Mouse (Mus musculus): ENCODE data around the gene Mettl18. TPM values are rescaled to one million over a fixed set of nuclear protein-coding genes. Genes with fewer than 3 reads are reported as not detected.

The Mettl18 gene
- 4.9 and 9.5 TPM in 2 replicates for total RNA-seq (2014; rRNA removed)
- polyA plus RNA-seq (2015; fragmentation: Nextera tagmentation; extraction: Ambion mirVana), result 6.4 and 6.8 TPM in 2 replicates

GRCm38 (mm10) chr1:163994721-163995608, at the start of gene Mettl18, which contains the start of gene BC055324:
Gene Mettl18 (plus strand): TSS chr1:163994889.
Gene BC055324 (minus strand): TSS chr1:163994796.
- 2% methylated on average over 43 of the region's 43 CpGs for WGBS
- Histone ChIP-seq H3K27ac (ENCODE audit: low read depth, low read length) (peak within 1 kb of the TSS; percentile 82), H3K4me1 (ENCODE audit: insufficient read depth) (no peaks in the 10 kb centered on the region; the same call in 1 of the 2 replicates), H3K4me3 (ENCODE audit: low read depth, low read length) (peak within 1 kb of the TSS; percentile 87), H3K36me3 (ENCODE audit: insufficient read depth) (no peaks in the 10 kb centered on the region), H3K9ac (peak within 1 kb of the TSS; percentile 65), H3K4me2 (ENCODE audit: low read depth) (peak within 1 kb of the TSS; percentile 69), H3K9me3 (ENCODE audit: low read length) (no peaks in the 10 kb centered on the region), H3K27me3 (ENCODE audit: insufficient read depth, low read length) (no peaks in the 10 kb centered on the region)
- ATAC-seq (peak; percentile 99), DNase-seq (peak; percentile 96)
- TF ChIP-seq CTCF (IDR thresholded peaks at IDR 0.05; ENCODE audit: low read depth), result peak; percentile 54

- TF ChIP-seq CTCF (IDR thresholded peaks at IDR 0.05; ENCODE audit: low read depth), result no peak
- ATAC-seq (no peak), DNase-seq (no peak)
- H3K27ac ChIP-seq (ENCODE audit: low read depth, low read length), result no peak overlapping the region
- WGBS, result 88% methylated on average over 2 of the region's 2 CpGs
- H3K9me3 ChIP-seq (ENCODE audit: low read length), result no peaks in the 10 kb centered on the region
- no peak overlapping the region for H3K4me3 ChIP-seq (ENCODE audit: low read depth, low read length)
- no peak overlapping the region for H3K4me2 ChIP-seq (ENCODE audit: low read depth)
- no peaks in the 10 kb centered on the region for H3K4me1 ChIP-seq (ENCODE audit: insufficient read depth)
- H3K27me3 ChIP-seq (ENCODE audit: insufficient read depth, low read length), result no peaks in the 10 kb centered on the region
- peaks cover 46% of the 10 kb centered on the region for H3K36me3 ChIP-seq (ENCODE audit: insufficient read depth)
- H3K9ac ChIP-seq, result no peak overlapping the region
These were observed 41.3 kb upstream of the Mettl18 start for GRCm38 (mm10) chr1:163953396-163953795.

- DNase-seq, result no peak
- ATAC-seq, result peak; percentile 64
- 75% methylated on average over 3 of the region's 3 CpGs for WGBS
These were observed 36.7 kb upstream of the Mettl18 start for GRCm38 (mm10) chr1:163958036-163958435.

GRCm38 (mm10) chr1:163964008-163964689, 30.5 kb upstream of the Mettl18 start:
- H3K4me3 ChIP-seq (ENCODE audit: low read depth, low read length), result no peak overlapping the region
- no peaks in the 10 kb centered on the region for H3K4me1 ChIP-seq (ENCODE audit: insufficient read depth)
- no peak overlapping the region for H3K4me2 ChIP-seq (ENCODE audit: low read depth)
- H3K9ac ChIP-seq, result no peak overlapping the region
- no peaks in the 10 kb centered on the region for H3K27me3 ChIP-seq (ENCODE audit: insufficient read depth, low read length)
- TF ChIP-seq CTCF (IDR thresholded peaks at IDR 0.05; ENCODE audit: low read depth), result no peak
- no peak for ATAC-seq
- 95% methylated on average over 10 of the region's 10 CpGs for WGBS
- no peaks in the 10 kb centered on the region for H3K9me3 ChIP-seq (ENCODE audit: low read length)
- peaks cover 5% of the 10 kb centered on the region; the same call in 1 of the 2 replicates for H3K36me3 ChIP-seq (ENCODE audit: insufficient read depth)
- no peak overlapping the region for H3K27ac ChIP-seq (ENCODE audit: low read depth, low read length)
- no peak for DNase-seq

More at GRCm38 (mm10) chr1:163958036-163958435, 36.7 kb upstream of the Mettl18 start:
- no peak for TF ChIP-seq CTCF (IDR thresholded peaks at IDR 0.05; ENCODE audit: low read depth)
- H3K4me3 ChIP-seq (ENCODE audit: low read depth, low read length), result no peak overlapping the region
- no peaks in the 10 kb centered on the region for H3K9me3 ChIP-seq (ENCODE audit: low read length)
- H3K27me3 ChIP-seq (ENCODE audit: insufficient read depth, low read length), result no peaks in the 10 kb centered on the region
- no peaks in the 10 kb centered on the region for H3K4me1 ChIP-seq (ENCODE audit: insufficient read depth)
- H3K9ac ChIP-seq, result no peak overlapping the region
- peaks cover 12% of the 10 kb centered on the region for H3K36me3 ChIP-seq (ENCODE audit: insufficient read depth)
- H3K27ac ChIP-seq (ENCODE audit: low read depth, low read length), result no peak overlapping the region
- no peak overlapping the region for H3K4me2 ChIP-seq (ENCODE audit: low read depth)

- no peak overlapping the region for H3K4me2 ChIP-seq (ENCODE audit: low read depth)
- H3K4me3 ChIP-seq (ENCODE audit: low read depth, low read length), result no peak overlapping the region
- no peaks in the 10 kb centered on the region for H3K27me3 ChIP-seq (ENCODE audit: insufficient read depth, low read length)
- DNase-seq (no peak), ATAC-seq (no peak)
- H3K27ac ChIP-seq (ENCODE audit: low read depth, low read length), result no peak overlapping the region
- no peak for TF ChIP-seq CTCF (IDR thresholded peaks at IDR 0.05; ENCODE audit: low read depth)
- no peaks in the 10 kb centered on the region for H3K36me3 ChIP-seq (ENCODE audit: insufficient read depth)
- H3K4me1 ChIP-seq (ENCODE audit: insufficient read depth), result no peaks in the 10 kb centered on the region
- H3K9me3 ChIP-seq (ENCODE audit: low read length), result no peaks in the 10 kb centered on the region
- no peak overlapping the region for H3K9ac ChIP-seq
- WGBS, result 90% methylated on average over 1 of the region's 1 CpGs
These were observed 20.2 kb upstream of the Mettl18 start for GRCm38 (mm10) chr1:163974471-163974870.

GRCm38 (mm10) chr1:163975088-163975487, 19.6 kb upstream of the Mettl18 start:
- no peak for DNase-seq
- Histone ChIP-seq H3K4me3 (ENCODE audit: low read depth, low read length) (no peak overlapping the region), H3K27me3 (ENCODE audit: insufficient read depth, low read length) (no peaks in the 10 kb centered on the region), H3K9ac (no peak overlapping the region), H3K4me2 (ENCODE audit: low read depth) (no peak overlapping the region), H3K27ac (ENCODE audit: low read depth, low read length) (no peak overlapping the region), H3K9me3 (ENCODE audit: low read length) (no peaks in the 10 kb centered on the region), H3K4me1 (ENCODE audit: insufficient read depth) (no peaks in the 10 kb centered on the region), H3K36me3 (ENCODE audit: insufficient read depth) (no peaks in the 10 kb centered on the region)
- TF ChIP-seq CTCF (IDR thresholded peaks at IDR 0.05; ENCODE audit: low read depth), result no peak
- WGBS, result 98% methylated on average over 2 of the region's 2 CpGs
- ATAC-seq, result no peak
